Mouse (Mus musculus) embryonic facial prominence, embryonic 12.5 days (tissue): ENCODE measurements around the gene Spata25. TPM values are rescaled to one million over a fixed set of nuclear protein-coding genes. Genes with fewer than 3 reads are reported as not detected.
A peak's percentile ranks its signal among the peaks of the same experiment; 100 is the strongest.
"Not testable (repeated sequence)": the region's sequence is repeated elsewhere in the genome, so short reads cannot be mapped to it uniquely, and the experiment has no call there.

Source experiments
- ATAC-seq: fragments of 200-750 bp; cut with Nextera tagmentation; 2 replicates; pipeline ENCODE4 v1.8.0; 2017; ENCODE audit not compliant: insufficient number of reproducible peaks, insufficient read depth, low FRiP score, low TSS enrichment
- H3K27ac ChIP-seq: fragments of 300-500 bp; sonication (generic); 2 replicates; pipeline ENCODE4 v1.5.1; 2016; ENCODE audit warnings: mild to moderate bottlenecking
- H3K27me3 ChIP-seq: fragments of 300-500 bp; sonication (generic); 2 replicates; pipeline ENCODE4 v1.6.1; 2016; ENCODE audit warnings: mild to moderate bottlenecking, moderate library complexity
- H3K36me3 ChIP-seq: fragments of 300-500 bp; sonication (generic); 2 replicates; pipeline ENCODE4 v1.6.1; 2016; ENCODE audit warnings: mild to moderate bottlenecking
- H3K4me1 ChIP-seq: fragments of 300-500 bp; sonication (generic); 2 replicates; pipeline ENCODE4 v1.6.1; 2016
- H3K4me2 ChIP-seq: fragments of 300-500 bp; sonication (generic); replicated peaks from 2 replicates; pipeline ENCODE4 v1.6.1; 2016; ENCODE audit warnings: mild to moderate bottlenecking, moderate library complexity
- H3K4me3 ChIP-seq: fragments of 300-500 bp; sonication (generic); 2 replicates; pipeline ENCODE4 v1.5.1; 2016; ENCODE audit warnings: mild to moderate bottlenecking
- H3K9ac ChIP-seq: fragments of 300-500 bp; sonication (generic); 2 replicates; pipeline ENCODE4 v1.6.1; 2016; ENCODE audit warnings: mild to moderate bottlenecking, moderate library complexity
- H3K9me3 ChIP-seq: fragments of 300-500 bp; sonication (generic); 2 replicates; pipeline ENCODE4 v1.6.1; 2016; ENCODE audit warnings: mild to moderate bottlenecking, moderate library complexity
- WGBS: fragments of 180-500 bp; shearing (Covaris S2); methylation state at CpG from one replicate; pipeline ENCODE4 v1.1.7; 2016; 5-methylcytosine and 5-hydroxymethylcytosine counted together
- polyA plus RNA-seq: library from polyadenylated mRNA; unstranded; fragments of >200 nt; fragmentation: Nextera tagmentation; extraction: Ambion mirVana; gene quantifications from 2 replicates; pipeline ENCODE4 v1.2.1, GENCODE M21; 2016

Gene Spata25
- polyA plus RNA-seq = 0.22 TPM in 1 of 2 replicates, not detected in the other

DNA sequence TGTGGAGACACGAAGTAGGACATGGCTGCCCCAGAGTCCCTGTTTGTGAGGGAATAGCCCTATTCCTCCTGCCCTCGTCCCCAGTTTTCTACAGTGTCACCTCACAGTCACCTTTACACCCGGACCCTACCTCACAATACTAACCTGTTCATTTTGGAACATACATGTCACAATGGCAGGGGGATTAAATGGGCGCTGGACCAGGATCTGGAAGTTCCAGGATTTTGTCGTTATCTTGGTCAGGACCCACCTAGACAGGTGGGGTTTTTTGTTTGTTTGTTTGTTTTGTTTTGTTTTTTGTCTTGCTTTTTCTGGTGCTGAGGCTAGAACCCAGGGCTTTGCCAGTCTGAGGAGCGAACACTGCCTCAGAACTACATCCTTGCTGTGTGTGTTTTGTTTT is at the start of gene Spata25:
TSS of gene Spata25 (minus strand) at position 101 of the 400 bp plus-strand sequence.
- H3K4me2 ChIP-seq = no peak within 1 kb of the TSS
- no peak within 1 kb of the TSS for H3K27ac ChIP-seq
- no peak for ATAC-seq
- 86% methylated on average over 6 of the region's 6 CpGs for WGBS
- no peak within 1 kb of the TSS for H3K4me3 ChIP-seq
- H3K4me1 ChIP-seq = peaks cover 5% of the 10 kb centered on the region; the same call in 1 of the 2 replicates
- H3K27me3 ChIP-seq = no peaks in the 10 kb centered on the region
- peaks cover 44% of the 10 kb centered on the region for H3K36me3 ChIP-seq
- no peaks in the 10 kb centered on the region for H3K9me3 ChIP-seq
- no peak within 1 kb of the TSS for H3K9ac ChIP-seq

DNA sequence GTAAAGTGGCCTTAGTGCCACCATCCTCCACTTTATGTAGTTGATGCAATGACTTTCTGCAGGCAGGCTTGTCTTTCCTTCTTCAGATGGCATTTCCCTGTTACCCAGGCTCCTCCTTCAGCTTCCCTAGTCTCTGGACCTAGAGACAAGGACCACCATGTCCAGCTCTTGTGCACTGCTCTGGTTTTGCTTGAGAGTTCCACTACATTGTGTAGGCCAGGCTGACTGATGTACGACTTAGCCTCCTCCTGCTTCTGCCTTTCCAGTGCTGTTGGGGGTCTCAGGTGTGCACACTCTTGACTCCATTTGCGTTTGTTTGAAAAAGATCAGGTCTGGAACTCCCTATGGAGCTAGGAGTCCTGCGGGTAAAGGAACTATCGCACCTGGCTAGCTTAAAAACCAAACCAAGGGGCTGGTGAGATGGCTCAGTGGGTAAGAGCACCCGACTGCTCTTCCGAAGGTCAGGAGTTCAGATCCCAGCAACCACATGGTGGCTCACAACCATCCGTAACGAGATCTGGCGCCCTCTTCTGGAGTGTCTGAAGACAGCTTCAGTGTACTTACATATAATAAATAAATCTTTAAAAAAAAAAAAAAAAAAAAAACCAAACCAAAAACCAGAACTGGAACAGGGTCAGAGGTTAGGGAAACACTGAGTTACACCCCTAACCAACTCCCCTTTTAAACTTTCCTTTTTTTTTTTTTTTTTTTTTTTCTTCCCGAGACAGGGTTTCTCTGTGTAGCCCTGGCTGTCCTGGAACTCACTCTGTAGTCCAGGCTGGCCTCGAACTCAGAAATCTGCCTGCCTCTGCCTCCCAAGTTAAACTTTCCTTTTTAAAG is 49.3 kb upstream of the Spata25 start:
- not testable (repeated sequence) for ATAC-seq, H3K9me3 ChIP-seq, H3K9ac ChIP-seq, H3K27ac ChIP-seq, H3K27me3 ChIP-seq, H3K36me3 ChIP-seq
- Histone ChIP-seq H3K4me3 (peak overlapping the region; percentile 85; the same call in 1 of the 2 replicates), H3K4me2 (peak overlapping the region; percentile 85), H3K4me1 (peaks cover 22% of the 10 kb centered on the region)
- WGBS = 75% methylated on average over 11 of the region's 11 CpGs

DNA sequence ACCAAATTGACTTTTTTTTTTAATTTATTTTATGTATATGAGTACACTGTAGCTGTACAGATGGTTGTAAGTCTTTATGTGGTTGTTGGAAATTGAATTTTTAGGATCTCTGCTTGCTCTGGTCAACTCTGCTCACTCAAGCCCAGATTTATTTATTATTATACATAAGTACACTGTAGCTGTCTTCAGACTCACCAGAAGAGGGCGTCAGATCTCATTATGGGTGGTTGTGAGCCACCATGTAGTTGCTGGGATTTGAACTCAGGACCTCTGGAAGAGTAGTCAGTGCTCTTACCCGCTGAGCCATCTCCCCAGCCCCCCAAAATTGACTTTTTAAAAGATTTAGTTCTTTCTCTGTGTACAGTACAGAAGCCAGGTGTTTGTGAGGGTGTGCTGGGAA is 47.3 kb upstream of the Spata25 start:
- 44% methylated on average over 2 of the region's 2 CpGs for WGBS
- H3K27ac ChIP-seq = not testable (repeated sequence)

DNA sequence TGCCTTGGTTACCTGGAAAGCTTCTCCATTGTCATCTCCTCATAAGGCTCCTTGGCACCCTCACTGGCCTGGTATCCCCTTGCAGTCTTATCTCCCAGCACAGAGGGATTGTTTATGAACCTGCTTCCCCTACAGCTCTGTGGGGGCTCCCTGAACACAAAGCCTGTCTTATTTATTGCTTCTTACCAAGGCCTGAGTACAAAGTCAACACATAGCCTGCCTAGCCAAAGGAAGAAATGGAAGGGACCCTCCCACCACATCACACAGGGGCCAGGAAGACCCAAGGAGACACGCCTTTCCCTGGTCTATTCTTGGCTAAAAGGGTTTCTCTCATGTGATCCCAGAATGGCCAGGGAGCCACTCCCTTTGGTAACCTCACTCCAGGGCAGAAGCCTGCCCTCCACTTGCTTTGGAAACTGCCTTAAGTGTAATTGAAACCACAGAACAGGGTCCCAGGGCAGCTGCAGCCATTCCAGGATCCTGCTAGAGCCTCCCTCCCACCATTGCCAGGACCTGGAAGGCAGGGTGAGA is 46.0 kb upstream of the Spata25 start:
- Histone ChIP-seq H3K27me3 (no peaks in the 10 kb centered on the region), H3K27ac (peak overlapping the region; percentile 78; the same call in 1 of the 2 replicates), H3K9ac (no peak overlapping the region), H3K4me3 (no peak overlapping the region), H3K4me1 (peaks cover 14% of the 10 kb centered on the region), H3K9me3 (no peaks in the 10 kb centered on the region), H3K4me2 (no peak overlapping the region), H3K36me3 (0 out of 2 replicates have a peak, but pooled peaks cover 5% of the 10 kb centered on the region)
- no peak for ATAC-seq
- 25% methylated on average over 1 of the region's 1 CpGs for WGBS

More for the DNA sequence above, 47.3 kb upstream of the Spata25 start:
- not testable (repeated sequence) for H3K4me2 ChIP-seq, H3K9ac ChIP-seq, H3K27me3 ChIP-seq, H3K4me3 ChIP-seq, H3K36me3 ChIP-seq, H3K9me3 ChIP-seq, ATAC-seq
- peaks cover 19% of the 10 kb centered on the region for H3K4me1 ChIP-seq

DNA sequence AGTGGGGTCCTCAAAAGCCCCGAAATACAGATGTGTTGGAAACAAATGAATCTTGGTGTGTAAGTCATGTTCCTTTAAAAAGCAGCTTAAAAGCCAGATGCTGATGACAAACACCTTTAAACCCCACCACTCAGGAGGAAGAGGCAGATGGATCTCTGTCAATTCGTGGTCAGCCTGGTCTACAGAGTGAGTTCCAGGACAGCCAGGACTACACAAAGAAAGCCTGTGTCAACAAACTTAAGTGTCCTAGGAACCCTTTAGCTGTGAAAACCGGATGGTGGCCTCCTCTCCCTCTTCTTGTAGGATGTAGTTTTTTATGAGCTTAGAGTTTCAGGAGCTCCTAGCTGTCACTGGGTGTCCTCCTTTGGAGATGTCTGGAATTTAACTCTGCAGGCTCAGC is 45.3 kb upstream of the Spata25 start:
- Histone ChIP-seq H3K36me3 (0 out of 2 replicates have a peak, but pooled peaks cover 5% of the 10 kb centered on the region), H3K9ac (no peak overlapping the region), H3K27me3 (no peaks in the 10 kb centered on the region), H3K4me2 (no peak overlapping the region), H3K4me1 (peaks cover 14% of the 10 kb centered on the region), H3K9me3 (no peaks in the 10 kb centered on the region), H3K27ac (peak overlapping the region; percentile 78; the same call in 1 of the 2 replicates), H3K4me3 (no peak overlapping the region)
- WGBS = 68% methylated on average over 3 of the region's 3 CpGs
- no peak for ATAC-seq

DNA sequence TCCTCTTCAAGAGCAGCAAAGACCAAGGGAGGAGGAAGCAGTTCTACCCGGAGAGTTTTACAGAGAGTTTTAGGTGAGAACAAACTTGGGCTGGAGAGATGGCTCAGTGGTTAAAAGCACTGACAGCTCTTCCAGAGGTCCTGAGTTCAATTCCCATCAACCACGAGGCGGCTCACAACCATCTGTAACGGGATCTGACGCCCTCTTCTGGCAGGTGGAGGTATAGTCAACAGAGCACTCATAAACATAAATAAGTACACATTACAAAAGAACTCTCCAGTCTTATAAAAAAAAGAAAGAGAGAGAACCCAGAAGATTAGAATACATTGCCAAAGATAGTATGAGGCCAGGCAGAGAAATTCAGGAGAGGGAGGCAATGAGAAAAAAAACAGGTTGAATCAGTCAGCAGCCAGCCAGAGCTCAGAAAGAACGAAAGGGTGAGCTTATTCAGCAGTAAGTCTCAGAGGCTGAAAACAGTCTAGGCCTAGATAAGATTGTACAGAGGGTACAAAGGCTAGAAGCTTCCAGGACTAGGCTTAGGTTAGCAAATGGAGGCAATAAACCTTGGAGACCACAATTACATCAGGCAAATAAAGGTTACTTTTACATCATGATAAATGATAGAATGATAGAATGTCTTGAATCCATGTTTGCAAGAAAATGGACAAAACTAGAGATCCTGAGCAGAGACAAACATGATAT is 43.4 kb upstream of the Spata25 start:
- WGBS = 54% methylated on average over 6 of the region's 6 CpGs
- ATAC-seq = no peak
- no peak overlapping the region for H3K9ac ChIP-seq
- no peaks in the 10 kb centered on the region for H3K9me3 ChIP-seq
- H3K4me3 ChIP-seq = no peak overlapping the region
- H3K27ac ChIP-seq = no peak overlapping the region
- no peaks in the 10 kb centered on the region for H3K27me3 ChIP-seq
- H3K36me3 ChIP-seq = no peaks in the 10 kb centered on the region
- H3K4me1 ChIP-seq = peaks cover 14% of the 10 kb centered on the region
- no peak overlapping the region for H3K4me2 ChIP-seq

DNA sequence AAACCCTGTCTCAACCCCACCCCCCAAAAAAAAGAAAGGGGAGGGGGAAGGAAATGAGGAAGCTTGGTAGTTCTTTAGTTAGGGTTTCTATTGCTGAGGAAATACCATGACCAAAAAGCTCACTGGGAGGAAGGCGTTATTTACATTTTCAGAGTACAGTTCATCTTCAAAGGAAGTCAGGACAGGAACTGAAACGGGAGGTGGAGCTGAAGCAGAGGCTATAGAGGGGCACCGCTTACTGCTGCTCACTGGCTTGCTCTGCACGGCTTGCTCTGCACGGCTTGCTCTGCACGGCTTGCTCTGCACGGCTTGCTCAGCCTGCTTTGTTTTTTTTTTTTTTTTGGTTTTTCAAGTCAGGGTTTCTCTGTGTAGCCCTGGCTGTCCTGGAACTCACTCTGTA is 40.2 kb upstream of the Spata25 start:
- H3K27ac ChIP-seq = no peak overlapping the region
- ATAC-seq = no peak
- no peaks in the 10 kb centered on the region for H3K27me3 ChIP-seq
- H3K9ac ChIP-seq = no peak overlapping the region
- H3K4me1 ChIP-seq = no peaks in the 10 kb centered on the region
- no peak overlapping the region for H3K4me3 ChIP-seq
- no peaks in the 10 kb centered on the region for H3K36me3 ChIP-seq
- no peaks in the 10 kb centered on the region for H3K9me3 ChIP-seq
- no peak overlapping the region for H3K4me2 ChIP-seq
- WGBS = 80% methylated on average over 7 of the region's 7 CpGs

DNA sequence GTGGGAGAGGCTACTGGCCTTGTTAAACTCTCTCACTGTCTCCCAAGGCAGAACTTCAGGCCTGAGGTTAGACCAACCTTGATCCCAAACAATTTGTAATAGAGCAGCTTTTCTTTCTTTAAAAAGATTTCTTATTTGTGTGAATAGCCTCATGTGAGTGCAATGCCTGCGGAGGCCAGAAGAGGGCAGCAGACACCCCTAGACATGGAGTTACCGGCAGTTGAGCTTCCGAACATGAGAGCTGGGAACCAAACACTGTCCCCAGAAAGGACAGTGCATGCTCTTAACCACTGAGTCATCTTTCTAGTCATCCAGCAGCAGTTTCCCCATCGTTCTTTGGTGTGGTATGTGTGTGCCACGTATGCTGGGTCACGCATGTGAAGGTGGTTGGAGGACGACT is 39.2 kb upstream of the Spata25 start:
- 87% methylated on average over 7 of the region's 7 CpGs for WGBS
- H3K9me3 ChIP-seq = no peaks in the 10 kb centered on the region
- no peaks in the 10 kb centered on the region for H3K4me1 ChIP-seq
- no peaks in the 10 kb centered on the region for H3K36me3 ChIP-seq
- H3K27me3 ChIP-seq = no peaks in the 10 kb centered on the region
- H3K4me3 ChIP-seq = no peak overlapping the region
- H3K9ac ChIP-seq = no peak overlapping the region
- no peak overlapping the region for H3K4me2 ChIP-seq
- ATAC-seq = no peak
- no peak overlapping the region for H3K27ac ChIP-seq

DNA sequence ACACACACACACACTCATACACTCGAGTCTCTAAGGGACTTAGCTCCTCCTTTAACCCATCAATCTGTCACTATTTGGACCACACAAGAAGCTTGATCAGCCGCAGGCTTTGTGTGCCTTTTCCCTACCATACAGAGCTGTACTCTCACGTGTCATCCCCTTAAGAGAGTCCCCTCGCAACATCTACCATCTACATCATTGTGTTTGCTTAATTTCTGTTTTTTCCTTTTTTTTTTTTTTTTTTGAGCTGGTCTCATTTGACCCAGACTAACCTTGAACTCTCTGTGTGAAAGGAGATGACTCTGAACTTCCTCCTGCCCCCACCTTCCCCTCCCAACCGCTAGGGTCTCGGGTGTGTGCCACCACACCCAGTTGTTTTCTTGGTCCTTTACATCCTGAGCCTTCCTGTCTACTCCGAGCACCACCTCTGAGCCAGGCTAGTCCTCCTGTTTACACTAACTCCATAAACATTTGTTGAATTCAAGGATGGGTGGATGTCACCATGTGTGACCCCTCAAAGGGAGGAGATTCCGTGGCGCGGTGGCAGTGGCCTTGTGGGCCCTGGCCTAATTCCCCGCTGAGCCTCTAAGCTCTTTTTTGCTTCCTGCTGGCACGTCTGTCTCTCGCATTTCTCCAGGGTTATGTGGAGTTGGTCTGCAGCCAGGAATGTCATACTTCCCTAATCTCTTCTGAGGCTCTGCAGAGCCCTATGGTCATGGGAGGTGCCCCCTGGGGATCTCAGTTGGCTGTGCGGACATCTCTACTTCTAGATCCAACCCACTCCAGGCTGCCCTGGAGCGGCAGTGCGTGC is 38.6 kb upstream of the Spata25 start:
- Histone ChIP-seq H3K9me3 (no peaks in the 10 kb centered on the region), H3K4me3 (no peak overlapping the region), H3K9ac (no peak overlapping the region), H3K27ac (no peak overlapping the region), H3K4me1 (peaks cover 5% of the 10 kb centered on the region; the same call in 1 of the 2 replicates), H3K27me3 (no peaks in the 10 kb centered on the region), H3K36me3 (no peaks in the 10 kb centered on the region), H3K4me2 (no peak overlapping the region)
- whole genome bisulfite sequencing = 58% methylated on average over 16 of the region's 16 CpGs
- ATAC-seq = no peak

DNA sequence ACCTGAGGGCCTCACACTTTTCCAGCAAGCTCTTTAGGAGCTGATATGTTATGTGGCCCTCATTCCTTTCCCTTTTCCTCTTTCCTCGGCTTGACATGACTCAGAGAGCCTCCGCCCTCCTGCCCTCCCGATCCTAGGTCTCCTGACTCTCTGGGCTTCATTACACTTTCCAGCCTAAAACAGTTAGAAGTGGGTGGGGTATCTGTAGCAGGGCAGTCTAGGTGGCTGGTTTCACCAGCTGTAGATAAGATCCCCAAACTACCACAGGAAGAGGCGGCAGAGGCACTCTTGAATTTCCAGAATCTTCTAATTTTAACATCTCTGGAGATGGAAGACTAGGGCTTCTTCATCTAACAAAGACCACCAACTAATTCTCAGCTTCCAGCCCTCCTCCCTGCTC is 36.3 kb upstream of the Spata25 start:
- 72% methylated on average over 4 of the region's 4 CpGs for WGBS
- no peak for ATAC-seq

DNA sequence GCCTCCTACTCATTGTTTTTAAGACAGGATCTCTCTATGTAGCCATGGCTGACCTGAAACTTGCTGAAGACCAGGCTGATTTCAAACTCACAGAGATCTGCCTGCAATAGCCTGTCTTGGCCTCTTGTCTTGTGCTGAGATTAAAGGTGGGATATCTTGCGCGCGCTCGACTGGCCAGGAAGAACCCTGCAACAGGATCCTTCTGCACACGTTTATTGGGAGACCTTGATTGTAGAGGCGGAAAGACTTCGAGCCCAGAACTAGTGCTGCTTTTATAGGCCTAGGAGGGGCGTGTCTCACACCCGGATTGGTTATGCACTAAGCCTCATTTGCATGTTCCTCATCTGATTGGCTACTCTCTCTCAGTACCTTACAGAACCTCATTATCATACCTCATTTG is 35.1 kb upstream of the Spata25 start:
- not testable (repeated sequence) for H3K4me3 ChIP-seq, H3K27me3 ChIP-seq

More for the DNA sequence above, 36.3 kb upstream of the Spata25 start:
- H3K4me3 ChIP-seq = no peak overlapping the region
- H3K9ac ChIP-seq = no peak overlapping the region
- no peak overlapping the region for H3K27ac ChIP-seq
- peaks cover 3% of the 10 kb centered on the region; the same call in 1 of the 2 replicates for H3K27me3 ChIP-seq
- no peak overlapping the region for H3K4me2 ChIP-seq
- H3K36me3 ChIP-seq = no peaks in the 10 kb centered on the region
- H3K9me3 ChIP-seq = no peaks in the 10 kb centered on the region
- peaks cover 12% of the 10 kb centered on the region for H3K4me1 ChIP-seq

More for the DNA sequence above, 35.1 kb upstream of the Spata25 start:
- 93% methylated on average over 9 of the region's 9 CpGs for WGBS
- ATAC-seq, H3K9ac ChIP-seq, H3K36me3 ChIP-seq, H3K9me3 ChIP-seq, H3K27ac ChIP-seq, H3K4me2 ChIP-seq: not testable (repeated sequence)
- H3K4me1 ChIP-seq = peaks cover 18% of the 10 kb centered on the region
